Mouse (Mus musculus): Measurements from ENCODE around the gene Eddm3b. TPM values are rescaled to one million over a fixed set of nuclear protein-coding genes. Genes with fewer than 3 reads are reported as not detected.
"Not testable (repeated sequence)": the region's sequence is repeated elsewhere in the genome, so short reads cannot be mapped to it uniquely, and the experiment has no call there.

Eddm3b gene
- total and polyA plus RNA-seq, 3 experiments: not detected

DNA sequence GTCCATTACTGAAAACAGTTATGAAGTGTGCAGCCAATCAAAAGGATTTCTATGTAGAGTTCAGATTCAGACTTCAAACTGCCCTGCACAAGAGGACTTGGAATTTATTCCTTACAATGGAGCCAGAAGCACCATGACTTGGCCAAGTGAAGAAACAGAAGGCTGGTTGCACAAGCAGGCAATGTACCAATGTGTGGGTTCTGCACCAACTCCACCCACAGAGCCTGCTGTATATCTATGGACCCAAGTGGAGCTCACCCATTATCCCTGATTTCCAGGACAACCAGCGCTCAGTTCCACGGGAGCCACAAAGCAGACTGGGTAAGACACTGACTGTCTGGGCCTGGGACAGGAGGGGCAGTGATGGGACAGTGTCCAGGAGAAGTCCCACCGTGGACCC, 47.8 kb downstream of the Eddm3b start, which contains the start of gene Rnase2b:
Rnase2b (plus strand) TSS at position 285 of the 400 bp plus-strand sequence.
- H3K79me2 ChIP-seq (replicated peaks; ENCODE audit: control insufficient read depth, extremely low read depth, insufficient read depth, poor library complexity, severe bottlenecking); in situ Hi-C loops (cut with MboI; ENCODE audit: low pct_ligation_motif_present, low pct_unique_long_range_greater_than_20kb, low sequenced_read_pairs); H3K27me3 ChIP-seq (replicated peaks); H3K9me3 ChIP-seq (replicated peaks; ENCODE audit: low read length); dilution Hi-C loops (cut with MboI; ENCODE audit: extremely low pct_ligation_motif_present, extremely low pct_unique_long_range_greater_than_20kb, low sequenced_read_pairs); H3K36me3 ChIP-seq (replicated peaks in 1 of 2; ENCODE audit: control insufficient read depth in 1 of 2, insufficient read depth in 1 of 2, low read length in 1 of 2); DNase-seq (ENCODE audit: extremely low read depth): not testable (repeated sequence)
- Histone ChIP-seq H3K4me3 (replicated peaks in 1 of 3; ENCODE audit: low read depth in 2 of 3, low read length in 2 of 3, poor library complexity in 1 of 3) (peak within 1 kb of the TSS in 2 of 3 experiments; percentile 29 to 31), H3K4me1 (ENCODE audit: control insufficient read depth in 1 of 2, insufficient read depth in 2 of 2) (peaks cover 23 to 54% of the 10 kb centered on the region in 2 experiments), H3K27ac (ENCODE audit: insufficient read depth, low read depth) (peak within 1 kb of the TSS; percentile 76), H3K9ac (ENCODE audit: insufficient read depth, low read depth) (peak within 1 kb of the TSS; percentile 47), H3K4me2 (ENCODE audit: insufficient read depth, low read depth, poor library complexity, severe bottlenecking) (peak within 1 kb of the TSS; percentile 71)

DNA sequence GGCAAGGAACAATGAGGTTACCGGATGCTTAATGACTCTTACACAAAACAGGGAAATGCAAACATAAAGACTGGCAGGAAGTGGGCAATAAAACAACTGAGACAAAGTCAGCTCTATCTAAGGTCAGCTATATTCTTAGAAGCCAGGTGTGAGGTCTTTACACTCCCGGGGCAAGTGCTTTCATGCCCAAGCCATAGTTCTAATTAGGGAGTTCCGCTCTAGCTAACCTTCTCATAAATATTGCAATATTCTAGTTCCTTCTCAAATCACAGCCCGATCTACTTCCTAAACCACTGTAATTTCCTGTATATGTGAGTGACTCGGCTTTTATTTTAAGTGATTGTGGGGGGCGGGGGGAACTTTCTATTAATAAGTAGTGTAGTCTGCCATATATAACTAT, 49.1 kb downstream of the Eddm3b start:
- H3K79me2 ChIP-seq (replicated peaks; ENCODE audit: control insufficient read depth, extremely low read depth, insufficient read depth, poor library complexity, severe bottlenecking); in situ Hi-C loops (cut with MboI; ENCODE audit: low pct_ligation_motif_present, low pct_unique_long_range_greater_than_20kb, low sequenced_read_pairs); H3K27me3 ChIP-seq (replicated peaks); H3K36me3 ChIP-seq (replicated peaks in 1 of 2; ENCODE audit: control insufficient read depth in 1 of 2, insufficient read depth in 1 of 2, low read length in 1 of 2); H3K9me3 ChIP-seq (replicated peaks; ENCODE audit: low read length); dilution Hi-C loops (cut with MboI; ENCODE audit: extremely low pct_ligation_motif_present, extremely low pct_unique_long_range_greater_than_20kb, low sequenced_read_pairs): not testable (repeated sequence)
- H3K4me2 ChIP-seq (ENCODE audit: insufficient read depth, low read depth, poor library complexity, severe bottlenecking): peak overlapping the region; percentile 71
- H3K27ac ChIP-seq (ENCODE audit: insufficient read depth, low read depth): peak overlapping the region; percentile 76
- H3K4me3 ChIP-seq (replicated peaks in 1 of 3; ENCODE audit: low read depth in 2 of 3, low read length in 2 of 3, poor library complexity in 1 of 3): peak overlapping the region in 1 of 3 experiments; percentile 29
- peaks cover 22 to 57% of the 10 kb centered on the region in 2 experiments for H3K4me1 ChIP-seq (ENCODE audit: control insufficient read depth in 1 of 2, insufficient read depth in 2 of 2)
- DNase-seq (ENCODE audit: extremely low read depth): peak; percentile 29
- peak overlapping the region; percentile 47 for H3K9ac ChIP-seq (ENCODE audit: insufficient read depth, low read depth)
- peak; percentile 92 for TF ChIP-seq MEF2A (IDR thresholded peaks at IDR 0.05; ENCODE audit: borderline replicate concordance, low read depth, low read length)
- TF ChIP-seq SIN3A (IDR thresholded peaks at IDR 0.05; ENCODE audit: low read length): peak; percentile 34; the same call in 1 of the 2 replicates
- peak; percentile 46; the same call in 1 of the 2 replicates for TF ChIP-seq ELF1 (IDR thresholded peaks at IDR 0.05; ENCODE audit: low read depth, low read length)
- peak; percentile 95; the same call in 1 of the 2 replicates for TF ChIP-seq CHD1 (IDR thresholded peaks at IDR 0.05; ENCODE audit: low read depth, low read length)
- TF ChIP-seq TCF12 (IDR thresholded peaks at IDR 0.05; ENCODE audit: low read depth, low read length): peak; percentile 89; the same call in 1 of the 2 replicates
- peak; percentile 70 for TF ChIP-seq EP300 (IDR thresholded peaks at IDR 0.05; ENCODE audit: low read length)
- TF ChIP-seq IRF4 (IDR thresholded peaks at IDR 0.05; ENCODE audit: low read depth, low read length): peak; percentile 81

DNA sequence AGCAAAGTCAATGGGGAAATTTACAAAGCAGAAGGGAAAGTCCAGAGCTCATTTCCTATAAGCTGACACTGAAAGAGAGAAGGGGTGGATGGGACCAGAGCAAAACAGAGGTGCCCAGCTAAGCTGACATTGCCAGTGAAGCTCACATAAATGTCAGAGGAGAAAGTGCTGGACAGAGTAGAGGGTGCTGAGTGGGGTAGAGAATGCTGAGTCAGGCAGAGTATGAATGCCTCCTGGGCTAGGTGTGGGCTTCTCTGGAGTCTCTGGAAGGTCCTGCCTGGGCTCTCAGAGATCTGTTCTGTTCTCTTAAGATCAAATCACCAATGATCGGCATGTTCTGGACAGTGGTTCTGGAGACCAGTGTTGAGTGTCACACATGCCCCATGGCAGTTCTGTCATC, 51.2 kb downstream of the Eddm3b start:
- dilution Hi-C loops (cut with MboI; ENCODE audit: extremely low pct_ligation_motif_present, extremely low pct_unique_long_range_greater_than_20kb, low sequenced_read_pairs): no loop called here
- Histone ChIP-seq H3K79me2 (replicated peaks; ENCODE audit: control insufficient read depth, extremely low read depth, insufficient read depth, poor library complexity, severe bottlenecking) (no peaks in the 10 kb centered on the region), H3K27me3 (replicated peaks) (no peaks in the 10 kb centered on the region), H3K9ac (ENCODE audit: insufficient read depth, low read depth) (peak overlapping the region; percentile 31), H3K4me1 (ENCODE audit: control insufficient read depth in 1 of 2, insufficient read depth in 2 of 2) (peaks cover 24 to 57% of the 10 kb centered on the region in 2 experiments), H3K9me3 (replicated peaks; ENCODE audit: low read length) (no peaks in the 10 kb centered on the region), H3K27ac (ENCODE audit: insufficient read depth, low read depth) (peak overlapping the region; percentile 93), H3K4me2 (ENCODE audit: insufficient read depth, low read depth, poor library complexity, severe bottlenecking) (peak overlapping the region; percentile 48), H3K36me3 (replicated peaks in 1 of 2; ENCODE audit: control insufficient read depth in 1 of 2, insufficient read depth in 1 of 2, low read length in 1 of 2) (no peaks in the 10 kb centered on the region), H3K4me3 (replicated peaks in 1 of 3; ENCODE audit: low read depth in 2 of 3, low read length in 2 of 3, poor library complexity in 1 of 3) (no peak overlapping the region)
- TF ChIP-seq MAFK (IDR thresholded peaks at IDR 0.05; ENCODE audit: insufficient replicate concordance, low read length): peak; percentile 81
- peak; percentile 34; the same call in 1 of the 2 replicates for TF ChIP-seq TCF12 (IDR thresholded peaks at IDR 0.05; ENCODE audit: low read depth, low read length)
- no peak for TF ChIP-seq SIN3A (IDR thresholded peaks at IDR 0.05; ENCODE audit: low read length)
- TF ChIP-seq NELFE (IDR thresholded peaks at IDR 0.05; ENCODE audit: low read depth, low read length): 0 out of 2 replicates have a peak, but pooled peaks have one; percentile 4
- TF ChIP-seq MYC (IDR thresholded peaks at IDR 0.05; ENCODE audit: low read depth, low read length): 0 out of 2 replicates have a peak, but pooled peaks have one; percentile 12
- TF ChIP-seq MEF2A (IDR thresholded peaks at IDR 0.05; ENCODE audit: borderline replicate concordance, low read depth, low read length): 0 out of 2 replicates have a peak, but pooled peaks have one; percentile 5
- DNase-seq (ENCODE audit: extremely low read depth): peak; percentile 31
- in situ Hi-C loops (cut with MboI; ENCODE audit: low pct_ligation_motif_present, low pct_unique_long_range_greater_than_20kb, low sequenced_read_pairs): no loop called here
